In the genomic region with DNA sequence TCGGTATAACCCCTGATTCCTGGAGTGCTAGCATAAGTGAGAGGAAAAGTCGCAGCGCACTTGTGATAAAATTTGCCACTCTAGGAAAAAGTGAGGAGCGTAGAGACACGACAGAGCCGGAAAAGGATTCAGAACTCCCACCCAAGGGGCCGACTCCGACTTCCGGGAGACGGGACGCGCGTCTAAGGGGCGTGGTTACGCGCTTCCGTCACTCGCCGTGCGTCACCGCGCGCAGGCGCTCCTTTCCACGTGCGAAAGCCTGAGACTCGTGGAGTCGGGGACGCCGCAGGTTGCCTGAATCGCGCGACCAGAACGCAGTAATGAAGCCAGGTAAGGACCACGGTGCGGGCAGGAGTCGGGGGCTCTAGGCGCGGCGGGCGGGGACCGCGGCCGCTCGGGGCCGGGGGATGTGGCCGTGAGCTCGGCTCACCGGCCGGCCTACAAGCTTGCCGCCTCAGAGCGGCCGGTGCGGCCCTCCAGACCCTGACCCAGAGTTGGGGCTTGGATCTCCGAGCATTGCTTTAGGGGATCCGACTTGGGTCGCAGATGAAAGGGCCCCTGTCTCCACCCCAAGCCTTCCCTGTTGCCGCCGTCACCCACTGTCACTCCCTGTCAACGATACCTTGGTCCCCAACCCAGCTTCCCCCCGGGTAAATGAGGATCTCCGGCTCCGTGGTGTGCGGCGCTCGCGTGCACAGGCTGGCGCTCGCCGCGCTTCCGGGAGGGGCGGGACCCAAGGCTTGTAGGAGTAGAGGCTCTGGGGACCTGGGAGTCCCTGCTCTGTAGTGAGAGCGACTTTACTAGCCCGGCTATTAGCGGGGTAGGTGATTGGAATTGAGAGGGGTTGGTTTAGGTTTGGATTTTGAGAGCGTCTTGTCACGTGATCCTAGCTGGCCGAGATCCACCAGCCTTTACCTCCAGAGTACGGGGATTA, we compare ENCODE assay signal across 7 mouse cellular contexts. TPM values are rescaled to one million over a fixed set of nuclear protein-coding genes. Genes with fewer than 3 reads are reported as not detected.
DNase-seq lines count a peak whose midpoint lies in the region; ATAC-seq lines count a peak whose summit lies in the region.

A gene (plus strand): TSS at position 222 of the 934 bp plus-strand sequence.

- ATAC-seq in granulocyte monocyte progenitor cell, adult 5-6 weeks (replicated peaks; ENCODE audit: poor library complexity, severe bottlenecking): peak; percentile 84
- peak; percentile 91 for ATAC-seq in midbrain, embryonic 13.5 days

- peak within 1 kb of the TSS; percentile 99 for H3K4me2 ChIP-seq in midbrain, embryonic 13.5 days (replicated peaks)

- peak; percentile 94 for DNase-seq in adrenal gland, postnatal 10 days
- peak; percentile 95 for DNase-seq in embryonic facial prominence, embryonic 10.5 days (ENCODE audit: low spot score)
- peak; percentile 86 for DNase-seq in kidney, adult 11 months
- DNase-seq in limb, embryonic 10.5 days (ENCODE audit: low spot score): peak; percentile 95
- peak; percentile 86 for DNase-seq in spleen, adult 12 weeks (ENCODE audit: low spot score)

- peak within 1 kb of the TSS; percentile 89 for H3K9ac ChIP-seq in midbrain, embryonic 13.5 days (replicated peaks)

- H3K36me3 ChIP-seq in embryonic facial prominence, embryonic 10.5 days (replicated peaks): peaks cover 15% of the 10 kb centered on the region
- H3K36me3 ChIP-seq in limb, embryonic 10.5 days: peaks cover 11% of the 10 kb centered on the region
- H3K36me3 ChIP-seq in midbrain, embryonic 13.5 days: peaks cover 2% of the 10 kb centered on the region; the same call in 1 of the 2 replicates

- peaks cover 30% of the 10 kb centered on the region for H3K4me1 ChIP-seq in embryonic facial prominence, embryonic 10.5 days
- H3K4me1 ChIP-seq in limb, embryonic 10.5 days: peaks cover 24% of the 10 kb centered on the region
- peaks cover 33% of the 10 kb centered on the region for H3K4me1 ChIP-seq in midbrain, embryonic 13.5 days (replicated peaks)

- H3K4me3 ChIP-seq in embryonic facial prominence, embryonic 10.5 days: peak within 1 kb of the TSS; percentile 94
- peak within 1 kb of the TSS; percentile 93 for H3K4me3 ChIP-seq in limb, embryonic 10.5 days
- H3K4me3 ChIP-seq in midbrain, embryonic 13.5 days (replicated peaks): peak within 1 kb of the TSS; percentile 89

- H3K27me3 ChIP-seq in embryonic facial prominence, embryonic 10.5 days (replicated peaks; ENCODE audit: low read depth, poor library complexity, severe bottlenecking): no peaks in the 10 kb centered on the region
- H3K27me3 ChIP-seq in limb, embryonic 10.5 days (ENCODE audit: low read depth, poor library complexity, severe bottlenecking): no peaks in the 10 kb centered on the region
- no peaks in the 10 kb centered on the region for H3K27me3 ChIP-seq in midbrain, embryonic 13.5 days

- peak within 1 kb of the TSS; percentile 88 for H3K27ac ChIP-seq in embryonic facial prominence, embryonic 10.5 days (replicated peaks)
- peak within 1 kb of the TSS; percentile 90 for H3K27ac ChIP-seq in limb, embryonic 10.5 days
- peak within 1 kb of the TSS; percentile 81 for H3K27ac ChIP-seq in midbrain, embryonic 13.5 days

- peaks cover 6% of the 10 kb centered on the region; the same call in 1 of the 2 replicates for H3K9me3 ChIP-seq in embryonic facial prominence, embryonic 10.5 days
- no peaks in the 10 kb centered on the region; the same call in 1 of the 2 replicates for H3K9me3 ChIP-seq in limb, embryonic 10.5 days (replicated peaks)
- H3K9me3 ChIP-seq in midbrain, embryonic 13.5 days: no peaks in the 10 kb centered on the region; the same call in 1 of the 2 replicates

- under 1% methylated on average over 80 of the region's 80 CpGs for WGBS in embryonic facial prominence, embryonic 10.5 days
- under 1% methylated on average over 80 of the region's 80 CpGs for WGBS in limb, embryonic 10.5 days
- WGBS in midbrain, embryonic 13.5 days: under 1% methylated on average over 80 of the region's 80 CpGs

RNA-seq across cellular contexts. Expression of the gene that starts here (rescaled TPM):
- total RNA-seq in adrenal gland, postnatal 10 days (2021): 10 to 100 TPM; 84.3 to 96.3 TPM
- 171 and 181 TPM in 2 replicates for polyA plus RNA-seq in embryonic facial prominence, embryonic 10.5 days (2016; fragmentation: Nextera tagmentation; extraction: Ambion mirVana)
- 226 and 268 TPM in 2 replicates for total RNA-seq in granulocyte monocyte progenitor cell, adult 5-6 weeks (2014; fragmentation: Nextera tagmentation)
- total RNA-seq in granulocyte monocyte progenitor cell, adult 5-6 weeks (2017): 234 and 267 TPM in 2 replicates
- polyA plus RNA-seq in limb, embryonic 10.5 days (2016; fragmentation: Nextera tagmentation; extraction: Ambion mirVana): 166 and 214 TPM in 2 replicates
- 89.5 and 98.1 TPM in 2 replicates for polyA plus RNA-seq in midbrain, embryonic 13.5 days (2015; fragmentation: Nextera tagmentation; extraction: Ambion mirVana)

Comparison
In these comparisons a context has a peak if more than half of its experiments do, and no peak if none do; other contexts are left out.
1. Peak in every context shown above with its lines: DNase-seq, ATAC-seq, H3K4me3 ChIP-seq and H3K27ac ChIP-seq.